Mouse (Mus musculus) cerebellum, adult (tissue): ENCODE data around the gene Mrpl57.

Source experiments
- ATAC-seq: cut with Nextera tagmentation; 2 replicates; pipeline ENCODE4 v1.9.2; 2017; ENCODE audit warnings: mild to moderate bottlenecking, moderate library complexity, mixed read lengths; ENCODE audit not compliant: insufficient number of reproducible peaks, low FRiP score, low TSS enrichment

The Mrpl57 gene

GRCm38 (mm10) chr14:57858601-57859000 is 32.6 kb downstream of the Mrpl57 start:
- ATAC-seq = no peak

- ATAC-seq = no peak
Observed at GRCm38 (mm10) chr14:57859520-57859919, 33.5 kb downstream of the Mrpl57 start.

- no peak for ATAC-seq
Observed at GRCm38 (mm10) chr14:57861987-57862412, 36.0 kb downstream of the Mrpl57 start.

- no peak for ATAC-seq
Observed at GRCm38 (mm10) chr14:57863129-57863528, 37.1 kb downstream of the Mrpl57 start.

- no peak for ATAC-seq
Observed at GRCm38 (mm10) chr14:57865256-57865655, 39.2 kb downstream of the Mrpl57 start.

GRCm38 (mm10) chr14:57866676-57867276 is 40.7 kb downstream of the Mrpl57 start:
- ATAC-seq = 0 out of 2 replicates have a peak, but pooled peaks have one; percentile 58

GRCm38 (mm10) chr14:57877921-57878320 is 51.9 kb downstream of the Mrpl57 start:
- ATAC-seq = no peak
